Mouse (Mus musculus): ENCODE results near the gene Dis3l2. TPM values are rescaled to one million over a fixed set of nuclear protein-coding genes. Genes with fewer than 3 reads are reported as not detected.

Dis3l2 gene
- polyA plus RNA-seq, 1 experiment from 2014 or later, result 40.6 TPM

- DNase-seq (ENCODE audit: low spot score) (no peak), ATAC-seq (replicated peaks; ENCODE audit: low FRiP score) (no peak)
- Histone ChIP-seq H3K4me3 (ENCODE audit: low read depth, low read length) (no peak overlapping the region), H3K4me2 (ENCODE audit: low read depth, low read length, severe bottlenecking) (no peak overlapping the region), H3K9ac (ENCODE audit: low read length) (peak overlapping the region; percentile 35), H3K27ac (ENCODE audit: low read depth, low read length) (peak overlapping the region; percentile 69), H3K9me3 (ENCODE audit: control insufficient read depth, low read length) (no peaks in the 10 kb centered on the region), H3K4me1 (replicated peaks; ENCODE audit: control insufficient read depth, insufficient read depth, low read length) (peaks cover 16% of the 10 kb centered on the region), H3K36me3 (ENCODE audit: control insufficient read depth, insufficient read depth, low read length) (no peaks in the 10 kb centered on the region), H3K27me3 (ENCODE audit: control insufficient read depth, insufficient read depth, low read length) (no peaks in the 10 kb centered on the region)
- WGBS, result 59% methylated on average over 3 of the region's 3 CpGs
Observed at GRCm38 (mm10) chr1:87036334-87036733, 332.7 kb downstream of the Dis3l2 start.

DNA sequence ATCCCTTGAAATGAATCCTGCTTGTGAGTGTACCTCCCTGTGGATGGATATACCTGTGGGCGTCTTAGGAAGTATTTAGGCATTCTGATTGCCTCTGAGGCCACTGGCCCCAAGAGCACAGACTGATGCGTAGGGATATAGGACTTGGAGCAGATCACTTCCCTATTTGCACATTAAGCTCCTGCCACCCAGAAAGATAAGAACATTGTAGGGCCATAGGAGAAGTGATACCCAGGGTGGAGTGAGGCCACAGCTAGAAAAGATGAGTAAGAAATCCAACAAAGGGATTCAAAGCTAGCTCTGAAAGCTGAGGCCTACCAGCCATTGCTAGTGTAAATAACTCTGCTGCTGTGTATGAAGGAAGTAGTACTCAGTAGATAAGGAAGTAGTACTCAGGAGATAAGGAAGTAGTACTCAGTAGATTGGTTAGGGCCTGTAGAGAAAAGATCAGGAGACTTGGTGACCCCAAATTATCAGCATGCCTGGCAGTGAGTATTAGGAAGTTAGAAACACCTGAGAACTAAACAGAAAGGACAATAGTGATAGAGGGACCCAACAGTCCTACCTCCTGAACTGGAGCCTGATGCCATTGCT is 335.0 kb downstream of the Dis3l2 start:
- Histone ChIP-seq H3K4me2 (ENCODE audit: low read depth, low read length, severe bottlenecking) (no peak overlapping the region), H3K27me3 (ENCODE audit: control insufficient read depth, insufficient read depth, low read length) (no peaks in the 10 kb centered on the region), H3K27ac (ENCODE audit: low read depth, low read length) (no peak overlapping the region), H3K9ac (ENCODE audit: low read length) (no peak overlapping the region), H3K36me3 (ENCODE audit: control insufficient read depth, insufficient read depth, low read length) (no peaks in the 10 kb centered on the region), H3K9me3 (ENCODE audit: control insufficient read depth, low read length) (no peaks in the 10 kb centered on the region), H3K4me3 (ENCODE audit: low read depth, low read length) (no peak overlapping the region), H3K4me1 (replicated peaks; ENCODE audit: control insufficient read depth, insufficient read depth, low read length) (peaks cover 16% of the 10 kb centered on the region)
- DNase-seq (ENCODE audit: low spot score) (no peak), ATAC-seq (replicated peaks; ENCODE audit: low FRiP score) (no peak)
- 87% methylated on average over 2 of the region's 2 CpGs for WGBS

- ATAC-seq (replicated peaks; ENCODE audit: low FRiP score) (no peak), DNase-seq (ENCODE audit: low spot score) (peak; percentile 78)
- Histone ChIP-seq H3K9ac (ENCODE audit: low read length) (no peak overlapping the region), H3K4me2 (ENCODE audit: low read depth, low read length, severe bottlenecking) (no peak overlapping the region), H3K36me3 (ENCODE audit: control insufficient read depth, insufficient read depth, low read length) (no peaks in the 10 kb centered on the region), H3K4me1 (replicated peaks; ENCODE audit: control insufficient read depth, insufficient read depth, low read length) (peaks cover 6% of the 10 kb centered on the region), H3K27ac (ENCODE audit: low read depth, low read length) (no peak overlapping the region), H3K9me3 (ENCODE audit: control insufficient read depth, low read length) (no peaks in the 10 kb centered on the region), H3K27me3 (ENCODE audit: control insufficient read depth, insufficient read depth, low read length) (no peaks in the 10 kb centered on the region), H3K4me3 (ENCODE audit: low read depth, low read length) (no peak overlapping the region)
- 35% methylated on average over 3 of the region's 3 CpGs for WGBS
Observed at GRCm38 (mm10) chr1:87041119-87041518, 337.5 kb downstream of the Dis3l2 start.

- WGBS, result 0% methylated on average over 1 of the region's 1 CpGs
- no peak overlapping the region for H3K9ac ChIP-seq (ENCODE audit: low read length)
- H3K4me3 ChIP-seq (ENCODE audit: low read depth, low read length), result no peak overlapping the region
- H3K9me3 ChIP-seq (ENCODE audit: control insufficient read depth, low read length), result no peaks in the 10 kb centered on the region
- peak; percentile 68 for ATAC-seq (replicated peaks; ENCODE audit: low FRiP score)
- no peaks in the 10 kb centered on the region for H3K27me3 ChIP-seq (ENCODE audit: control insufficient read depth, insufficient read depth, low read length)
- H3K36me3 ChIP-seq (ENCODE audit: control insufficient read depth, insufficient read depth, low read length), result no peaks in the 10 kb centered on the region
- no peak overlapping the region for H3K4me2 ChIP-seq (ENCODE audit: low read depth, low read length, severe bottlenecking)
- DNase-seq (ENCODE audit: low spot score), result peak; percentile 87
- H3K27ac ChIP-seq (ENCODE audit: low read depth, low read length), result no peak overlapping the region
- no peaks in the 10 kb centered on the region for H3K4me1 ChIP-seq (replicated peaks; ENCODE audit: control insufficient read depth, insufficient read depth, low read length)
Observed at GRCm38 (mm10) chr1:87041814-87042438, 338.3 kb downstream of the Dis3l2 start.

DNA sequence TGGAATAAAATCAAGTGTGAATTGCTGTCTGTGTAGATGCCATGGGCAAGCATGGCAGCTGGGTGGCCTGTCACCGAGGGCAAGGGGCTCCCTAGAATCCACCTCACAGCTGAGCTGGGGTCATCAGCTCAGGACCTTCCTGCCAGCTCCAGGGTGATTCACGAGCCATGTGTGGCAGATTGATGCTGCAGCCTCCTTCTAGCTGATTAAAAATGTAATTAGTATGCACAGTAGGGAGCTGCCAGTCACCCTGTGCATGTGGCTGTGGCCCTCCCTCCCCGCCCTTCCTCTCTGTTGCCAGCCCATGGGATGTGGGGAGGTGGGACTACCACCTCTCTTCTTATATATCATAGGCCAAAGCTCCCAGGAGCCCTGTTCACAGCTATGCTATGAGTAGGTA is 346.5 kb downstream of the Dis3l2 start:
- Histone ChIP-seq H3K27me3 (ENCODE audit: control insufficient read depth, insufficient read depth, low read length) (no peaks in the 10 kb centered on the region), H3K9me3 (ENCODE audit: control insufficient read depth, low read length) (no peaks in the 10 kb centered on the region), H3K9ac (ENCODE audit: low read length) (no peak overlapping the region), H3K36me3 (ENCODE audit: control insufficient read depth, insufficient read depth, low read length) (no peaks in the 10 kb centered on the region), H3K4me1 (replicated peaks; ENCODE audit: control insufficient read depth, insufficient read depth, low read length) (no peaks in the 10 kb centered on the region), H3K4me2 (ENCODE audit: low read depth, low read length, severe bottlenecking) (no peak overlapping the region), H3K27ac (ENCODE audit: low read depth, low read length) (no peak overlapping the region), H3K4me3 (ENCODE audit: low read depth, low read length) (no peak overlapping the region)
- ATAC-seq (replicated peaks; ENCODE audit: low FRiP score), result no peak
- 48% methylated on average over 3 of the region's 3 CpGs for WGBS
- DNase-seq (ENCODE audit: low spot score), result no peak

DNA sequence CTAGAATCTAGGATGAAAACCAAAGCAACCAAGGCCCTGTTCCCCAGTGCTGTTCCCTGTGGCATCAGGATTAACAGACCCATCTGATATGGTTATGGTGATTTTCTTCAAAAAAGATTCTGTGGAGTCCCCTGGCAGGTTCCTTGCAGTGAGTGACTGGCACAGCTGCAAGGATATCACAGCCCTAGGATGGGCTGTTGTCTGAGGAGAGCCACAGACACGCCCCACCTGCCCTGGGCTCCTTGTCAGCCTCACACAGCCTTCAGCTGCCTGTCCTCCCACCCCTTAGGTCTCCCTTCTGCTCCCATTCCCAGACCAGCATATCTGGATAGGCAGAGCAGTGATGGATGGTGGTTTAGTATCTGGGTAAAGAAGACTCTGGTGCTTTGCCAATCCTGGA is 347.1 kb downstream of the Dis3l2 start:
- WGBS, result 82% methylated on average over 1 of the region's 1 CpGs
- Histone ChIP-seq H3K27ac (ENCODE audit: low read depth, low read length) (no peak overlapping the region), H3K36me3 (ENCODE audit: control insufficient read depth, insufficient read depth, low read length) (no peaks in the 10 kb centered on the region), H3K4me2 (ENCODE audit: low read depth, low read length, severe bottlenecking) (no peak overlapping the region), H3K4me3 (ENCODE audit: low read depth, low read length) (no peak overlapping the region), H3K9me3 (ENCODE audit: control insufficient read depth, low read length) (no peaks in the 10 kb centered on the region), H3K9ac (ENCODE audit: low read length) (no peak overlapping the region), H3K4me1 (replicated peaks; ENCODE audit: control insufficient read depth, insufficient read depth, low read length) (no peaks in the 10 kb centered on the region), H3K27me3 (ENCODE audit: control insufficient read depth, insufficient read depth, low read length) (no peaks in the 10 kb centered on the region)
- ATAC-seq (replicated peaks; ENCODE audit: low FRiP score) (no peak), DNase-seq (ENCODE audit: low spot score) (no peak)

DNA sequence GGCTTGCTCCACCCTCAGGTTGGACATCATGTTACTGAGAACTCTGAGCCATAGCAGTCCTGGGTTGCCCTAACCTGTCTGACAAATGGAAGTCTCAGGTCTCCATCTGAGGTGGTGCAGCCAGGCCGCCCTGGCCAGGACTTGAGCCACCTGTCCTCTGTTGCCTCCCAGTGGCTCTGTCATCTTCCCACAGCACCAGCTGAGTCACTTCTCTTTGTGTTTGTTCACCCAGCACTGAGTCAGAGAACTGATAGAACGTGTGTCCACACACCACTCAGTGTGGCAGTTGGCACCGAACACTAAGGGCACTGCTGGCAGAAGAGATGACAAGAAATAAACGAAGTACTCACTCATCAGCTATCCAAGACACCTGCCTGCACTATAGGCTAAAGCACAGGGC is 347.8 kb downstream of the Dis3l2 start:
- no peak overlapping the region for H3K4me3 ChIP-seq (ENCODE audit: low read depth, low read length)
- no peaks in the 10 kb centered on the region for H3K9me3 ChIP-seq (ENCODE audit: control insufficient read depth, low read length)
- no peaks in the 10 kb centered on the region for H3K4me1 ChIP-seq (replicated peaks; ENCODE audit: control insufficient read depth, insufficient read depth, low read length)
- DNase-seq (ENCODE audit: low spot score) (no peak), ATAC-seq (replicated peaks; ENCODE audit: low FRiP score) (no peak)
- H3K27ac ChIP-seq (ENCODE audit: low read depth, low read length), result no peak overlapping the region
- WGBS, result 88% methylated on average over 4 of the region's 4 CpGs
- no peak overlapping the region for H3K9ac ChIP-seq (ENCODE audit: low read length)
- H3K4me2 ChIP-seq (ENCODE audit: low read depth, low read length, severe bottlenecking), result no peak overlapping the region
- H3K27me3 ChIP-seq (ENCODE audit: control insufficient read depth, insufficient read depth, low read length), result no peaks in the 10 kb centered on the region
- H3K36me3 ChIP-seq (ENCODE audit: control insufficient read depth, insufficient read depth, low read length), result no peaks in the 10 kb centered on the region

- 80% methylated on average over 4 of the region's 4 CpGs for WGBS
- no peaks in the 10 kb centered on the region for H3K36me3 ChIP-seq (ENCODE audit: control insufficient read depth, insufficient read depth, low read length)
- no peak overlapping the region for H3K4me3 ChIP-seq (ENCODE audit: low read depth, low read length)
- no peak overlapping the region for H3K9ac ChIP-seq (ENCODE audit: low read length)
- H3K4me1 ChIP-seq (replicated peaks; ENCODE audit: control insufficient read depth, insufficient read depth, low read length), result no peaks in the 10 kb centered on the region
- H3K27me3 ChIP-seq (ENCODE audit: control insufficient read depth, insufficient read depth, low read length), result no peaks in the 10 kb centered on the region
- DNase-seq (ENCODE audit: low spot score) (no peak), ATAC-seq (replicated peaks; ENCODE audit: low FRiP score) (no peak)
- H3K4me2 ChIP-seq (ENCODE audit: low read depth, low read length, severe bottlenecking), result no peak overlapping the region
- no peaks in the 10 kb centered on the region for H3K9me3 ChIP-seq (ENCODE audit: control insufficient read depth, low read length)
- no peak overlapping the region for H3K27ac ChIP-seq (ENCODE audit: low read depth, low read length)
Observed at GRCm38 (mm10) chr1:87057075-87057474, 353.5 kb downstream of the Dis3l2 start.

- H3K27ac ChIP-seq (ENCODE audit: low read depth, low read length), result no peak overlapping the region
- H3K27me3 ChIP-seq (ENCODE audit: control insufficient read depth, insufficient read depth, low read length), result no peaks in the 10 kb centered on the region
- H3K4me2 ChIP-seq (ENCODE audit: low read depth, low read length, severe bottlenecking), result no peak overlapping the region
- H3K9ac ChIP-seq (ENCODE audit: low read length), result no peak overlapping the region
- no peak overlapping the region for H3K4me3 ChIP-seq (ENCODE audit: low read depth, low read length)
- H3K36me3 ChIP-seq (ENCODE audit: control insufficient read depth, insufficient read depth, low read length), result no peaks in the 10 kb centered on the region
- WGBS, result 84% methylated on average over 8 of the region's 8 CpGs
- DNase-seq (ENCODE audit: low spot score), result no peak
- H3K9me3 ChIP-seq (ENCODE audit: control insufficient read depth, low read length), result no peaks in the 10 kb centered on the region
- no peak for ATAC-seq (replicated peaks; ENCODE audit: low FRiP score)
- H3K4me1 ChIP-seq (replicated peaks; ENCODE audit: control insufficient read depth, insufficient read depth, low read length), result no peaks in the 10 kb centered on the region
Observed at GRCm38 (mm10) chr1:87059042-87059665, 355.5 kb downstream of the Dis3l2 start.
